Mouse (Mus musculus) right cerebral cortex, postnatal 4 days (tissue): Measurements from ENCODE around the gene Gm10300.

Source experiments
- DNase-seq: peaks from one replicate; pipeline ENCODE4 v3.0.0-alpha.2; 2022

The Gm10300 gene

GRCm38 (mm10) chr4:132079555-132080275 lies 5.2 kb downstream of the Gm10300 start:
- DNase-seq, result peak; percentile 70

GRCm38 (mm10) chr4:132080492-132080983 lies 6.0 kb downstream of the Gm10300 start:
- no peak for DNase-seq

- DNase-seq, result no peak
Observed at GRCm38 (mm10) chr4:132085114-132085513, 10.6 kb downstream of the Gm10300 start.

DNA sequence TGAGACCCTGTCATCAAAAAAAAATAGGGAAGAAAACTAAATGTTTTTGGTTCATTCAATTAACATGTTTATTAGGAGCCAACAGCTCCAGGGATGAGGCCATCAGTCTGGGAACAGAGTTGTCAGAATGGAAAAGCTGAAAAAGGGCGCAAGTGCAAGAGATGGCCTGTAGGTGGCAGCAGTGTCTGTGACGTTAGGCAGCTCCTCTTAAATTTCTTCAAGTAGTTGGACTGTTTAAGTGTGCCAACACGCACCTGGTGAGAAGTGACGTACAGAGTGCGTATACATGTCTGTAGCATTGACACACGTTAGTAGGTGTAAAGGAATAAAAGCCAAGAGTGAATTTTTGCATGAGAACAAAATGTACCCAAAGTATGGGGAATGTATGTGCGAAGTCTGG lies 14.4 kb downstream of the Gm10300 start:
- DNase-seq, result peak; percentile 66

DNA sequence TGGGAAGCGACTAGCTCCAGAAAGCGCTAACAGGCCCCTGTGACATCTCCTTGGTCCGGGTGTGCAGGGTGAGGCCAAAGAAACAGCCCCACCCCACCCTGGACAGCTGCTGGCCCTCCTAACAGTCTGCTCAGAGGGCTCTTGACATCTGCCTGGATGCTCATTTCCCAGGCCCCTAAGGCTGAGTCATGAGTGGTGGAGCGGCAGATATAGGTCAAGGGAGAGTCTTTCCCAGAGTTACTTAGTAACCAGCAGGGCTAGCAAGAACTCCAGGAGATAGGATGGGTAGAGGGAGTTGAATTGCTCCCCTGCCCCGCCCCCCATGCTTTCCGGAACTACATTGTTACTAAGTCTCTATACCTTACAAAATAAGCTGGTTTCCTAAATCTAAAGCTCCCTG lies 18.6 kb downstream of the Gm10300 start:
- DNase-seq, result no peak

DNA sequence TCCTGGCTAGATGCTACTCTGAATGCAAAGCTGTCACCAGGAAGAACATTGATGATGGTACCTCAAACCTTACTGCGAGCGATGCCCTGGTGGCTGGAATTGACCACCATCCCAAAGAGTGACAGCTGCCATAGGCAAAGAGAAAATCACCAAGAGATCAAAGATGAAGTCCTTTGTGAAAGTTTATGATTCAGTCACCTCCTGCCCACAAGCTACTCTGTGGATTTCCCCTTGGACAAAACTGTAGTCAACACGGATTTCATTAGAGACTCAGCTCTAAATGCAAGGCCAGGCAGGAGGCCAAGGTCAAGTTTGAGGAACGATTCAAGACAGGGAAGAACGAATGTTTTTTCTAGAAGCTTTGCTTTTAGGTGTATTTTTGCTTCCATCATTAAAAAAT lies 19.4 kb downstream of the Gm10300 start:
- no peak for DNase-seq

GRCm38 (mm10) chr4:132095043-132095442 lies 20.5 kb downstream of the Gm10300 start:
- no peak for DNase-seq

DNA sequence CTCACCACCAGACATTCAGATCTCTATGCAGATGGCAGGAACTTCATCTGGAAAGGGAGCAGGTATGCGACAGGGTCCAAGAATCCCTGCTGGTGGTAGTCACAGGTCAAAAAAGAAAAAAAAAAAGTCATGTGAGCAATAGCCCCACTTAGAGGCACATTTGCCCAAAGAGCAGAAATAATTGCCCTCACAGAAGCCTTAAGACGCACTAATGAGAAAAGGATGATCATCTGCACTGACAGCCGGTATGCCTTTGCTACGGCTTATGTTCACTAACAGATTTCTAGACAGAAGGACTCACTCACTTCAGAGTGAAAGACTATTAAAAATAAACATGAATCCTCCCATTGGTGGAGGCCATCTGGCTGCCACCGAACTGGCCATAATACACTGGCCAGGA lies 25.1 kb downstream of the Gm10300 start:
- DNase-seq, result no peak

GRCm38 (mm10) chr4:132101152-132101551 lies 26.7 kb downstream of the Gm10300 start:
- no peak for DNase-seq

GRCm38 (mm10) chr4:132108221-132108620 lies 33.7 kb downstream of the Gm10300 start:
- DNase-seq, result no peak

DNA sequence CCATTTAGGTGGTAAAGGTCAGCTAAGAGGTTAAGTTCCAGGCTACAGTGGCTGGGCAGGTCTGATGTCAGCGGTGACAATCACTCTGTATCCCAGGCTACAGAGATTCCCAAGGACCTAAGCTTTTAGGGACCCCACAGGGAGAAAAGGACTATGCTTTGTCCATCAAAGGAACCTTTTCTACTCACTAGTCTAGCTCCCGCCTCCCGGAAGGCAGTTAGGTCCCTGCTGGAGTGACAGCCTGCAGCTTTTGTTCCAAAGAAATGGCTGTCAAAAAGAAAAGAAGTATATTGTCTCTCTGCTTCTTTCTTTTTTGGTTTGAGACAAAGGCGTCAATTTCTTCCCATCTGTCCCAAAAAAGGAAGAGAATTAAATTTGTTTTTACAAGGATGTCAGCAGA lies 36.7 kb downstream of the Gm10300 start:
- no peak for DNase-seq

DNA sequence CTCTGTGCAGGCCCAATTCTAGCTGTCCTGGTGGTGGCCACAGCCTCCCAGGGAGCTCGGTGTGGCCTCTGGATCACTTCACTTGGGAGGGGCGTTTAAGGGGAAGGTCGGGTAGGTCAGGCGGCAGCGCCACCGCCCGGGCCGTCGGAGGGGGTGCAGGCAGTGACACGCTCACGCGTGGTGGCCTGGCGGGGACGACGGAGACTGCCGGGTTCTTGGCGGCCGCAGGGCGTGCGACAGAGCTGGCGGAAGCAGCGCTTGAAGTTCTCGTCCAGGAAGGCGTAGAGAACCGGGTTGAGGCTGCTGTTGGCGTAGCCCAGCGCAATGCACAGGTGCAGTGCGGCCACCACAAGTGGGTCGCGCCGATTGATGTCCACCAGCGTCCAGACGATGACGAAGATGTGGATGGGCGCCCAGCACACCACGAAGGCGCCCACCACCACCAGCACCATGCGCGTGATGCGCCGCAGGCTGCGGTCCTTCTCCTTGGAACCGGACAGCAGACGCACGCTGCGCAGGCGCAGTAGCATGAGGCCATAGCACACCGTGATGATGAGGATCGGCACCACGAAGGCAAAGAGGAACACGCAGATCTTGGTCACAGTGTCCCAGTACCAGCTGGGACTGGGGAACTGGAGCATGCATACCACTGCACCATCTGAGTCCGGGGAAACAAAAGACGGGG lies 39.1 kb downstream of the Gm10300 start:
- DNase-seq, result no peak

GRCm38 (mm10) chr4:132116315-132116714 lies 41.8 kb downstream of the Gm10300 start:
- DNase-seq, result no peak

DNA sequence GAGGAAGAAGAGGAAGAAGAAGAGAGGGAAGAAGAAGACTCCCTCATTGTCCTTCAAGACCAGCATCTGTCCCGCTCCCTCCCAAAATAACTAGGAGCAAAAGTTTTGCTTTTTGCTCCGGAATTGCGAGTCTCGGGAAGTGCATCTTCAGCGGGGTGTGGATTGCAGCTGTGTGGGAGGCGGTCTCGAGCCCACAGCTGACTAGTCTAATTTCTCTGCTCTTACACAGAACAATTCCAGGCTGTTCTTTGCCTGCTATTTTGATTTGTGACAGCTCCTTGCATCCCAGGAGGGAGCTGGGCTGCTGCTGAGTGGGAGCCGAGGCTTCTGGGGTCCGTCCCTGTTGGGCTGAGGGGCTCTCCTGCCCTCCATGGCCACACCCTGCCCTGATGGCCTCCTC lies 45.1 kb downstream of the Gm10300 start:
- DNase-seq, result no peak

DNA sequence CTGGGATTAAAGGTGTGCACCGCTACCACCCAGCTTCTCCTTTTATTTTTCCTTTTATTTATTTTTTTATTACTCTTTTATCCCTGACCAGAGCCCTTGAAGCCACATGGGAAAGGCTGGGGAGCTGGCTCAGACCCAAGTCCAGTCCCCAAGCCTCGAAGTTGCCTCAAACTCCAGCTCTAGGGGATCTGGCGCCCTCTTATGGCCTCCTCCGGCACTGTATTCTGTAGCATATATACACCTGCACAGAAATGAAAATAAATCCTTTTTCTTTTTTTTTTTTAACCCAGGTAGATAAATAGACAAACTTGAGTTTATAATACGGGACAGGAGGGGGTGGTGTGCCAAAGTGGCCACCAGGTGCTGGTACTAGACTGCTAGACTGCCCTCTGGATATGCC lies 47.2 kb downstream of the Gm10300 start:
- no peak for DNase-seq

DNA sequence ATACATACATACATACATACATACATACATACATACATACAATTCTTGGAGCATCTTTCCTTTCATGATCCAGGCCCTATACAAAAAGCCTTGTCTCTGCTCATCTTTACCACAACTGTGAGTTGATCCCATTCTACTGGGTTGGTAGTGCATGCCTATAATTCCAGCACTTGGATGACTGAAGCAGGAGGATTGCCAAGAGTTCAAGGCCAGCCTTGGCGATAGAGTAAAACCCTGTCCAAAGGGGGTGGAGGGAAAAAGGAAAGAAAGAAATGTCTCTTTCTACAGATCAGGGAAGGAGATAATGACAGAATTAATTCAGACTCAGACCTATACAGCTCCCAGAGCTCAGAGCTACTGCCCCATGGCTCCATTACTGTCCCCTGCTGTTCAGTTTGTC lies 48.7 kb downstream of the Gm10300 start:
- no peak for DNase-seq
